Mouse (Mus musculus) ES-Bruce4 (cell line): ENCODE measurements at regions not wholly inside any gene's neighbourhood (a gene's known extent, or its start where the extent isn't known, plus 50 kb on each side); places are given as distances from the start of the nearest gene placed in this dataset.

ENCODE experiments used
- CTCF ChIP-seq: IDR thresholded peaks from one replicate; pipeline ENCODE4 v1.8.1; 2011; ENCODE audit warnings: low read depth, low read length
- EP300 ChIP-seq: IDR thresholded peaks from 2 replicates; pipeline ENCODE4 v1.6.1; 2011; ENCODE audit warnings: low read depth, low read length; ENCODE audit not compliant: insufficient read depth
- POLR2A ChIP-seq: IDR thresholded peaks from one replicate; pipeline ENCODE4 v1.8.1; 2011; ENCODE audit warnings: low read length; ENCODE audit not compliant: insufficient read depth

DNA sequence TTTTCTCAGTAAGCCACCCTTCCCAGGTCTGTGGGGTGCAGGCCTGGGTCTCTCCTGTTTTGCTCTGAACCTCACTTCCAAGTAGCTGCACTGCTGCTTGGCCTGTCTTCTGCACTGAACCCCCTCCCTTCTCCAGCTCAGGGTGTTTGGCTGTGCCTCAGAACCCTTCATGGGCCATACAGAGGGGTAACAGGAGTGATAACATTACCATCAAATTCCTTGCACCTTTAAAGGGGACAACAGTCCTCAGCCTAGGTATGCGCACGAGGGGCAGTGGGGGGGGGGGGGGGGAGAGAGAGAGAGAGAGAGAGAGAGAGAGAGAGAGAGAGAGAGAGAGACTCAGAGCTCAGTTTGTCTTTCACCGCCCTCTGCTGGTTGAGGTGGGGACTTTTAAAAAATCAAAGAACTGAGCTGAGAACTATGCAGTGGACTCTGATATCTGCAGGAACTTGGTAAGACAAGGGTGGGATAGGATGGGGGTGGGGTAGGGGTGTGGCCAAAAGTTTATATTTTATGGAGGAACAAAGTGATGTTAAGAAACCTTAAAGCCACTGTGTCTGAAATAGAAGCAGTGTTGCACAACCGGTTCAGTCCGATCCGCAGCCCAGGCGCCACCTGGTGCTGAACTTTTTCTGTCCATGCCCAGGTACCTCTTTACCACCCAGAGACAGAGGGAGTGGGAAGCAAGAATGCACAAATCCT is 152.3 kb upstream of the Npvf start:
- TF ChIP-seq CTCF (peak; percentile 29), POLR2A (no peak), EP300 (no peak)
